Mouse (Mus musculus) G1E-ER4 (cell line): Measurements from ENCODE around the gene Eps8. TPM values are rescaled to one million over a fixed set of nuclear protein-coding genes. Genes with fewer than 3 reads are reported as not detected.

Source experiments
- GATA1 ChIP-seq: IDR thresholded peaks from one replicate; pipeline ENCODE4 v1.8.0; 2012; ENCODE audit warnings: low read length, inconsistent platforms
- polyA plus RNA-seq: library from polyadenylated mRNA; stranded (reverse); fragments of >175 nt; gene quantifications from 2 replicates; pipeline ENCODE4 v1.2.3, GENCODE M21; 2012

The Eps8 gene
- polyA plus RNA-seq, 1 experiment = not detected

- no peak for TF ChIP-seq GATA1
Measured at GRCm38 (mm10) chr6:137458136-137458535, 196.5 kb downstream of the Eps8 start.

DNA sequence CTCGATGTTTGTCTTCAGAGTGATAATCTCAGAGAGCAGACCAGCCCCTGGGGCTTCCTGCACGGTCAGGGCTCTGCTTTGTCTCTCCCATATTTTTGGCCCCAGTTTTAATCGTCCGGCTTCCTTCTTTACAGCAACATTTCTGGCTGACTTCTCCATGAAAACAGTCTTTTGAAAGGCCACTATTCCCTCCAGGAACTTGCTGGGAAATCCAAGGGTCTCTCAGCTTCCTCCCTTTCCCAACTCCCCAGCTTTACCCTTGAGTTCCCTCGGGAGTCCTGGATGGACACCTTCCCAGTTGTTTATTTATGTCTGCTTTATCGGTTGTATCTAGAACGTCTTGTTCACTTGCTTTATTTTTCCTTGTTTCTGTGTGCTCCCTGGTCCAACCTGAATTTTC lies 197.5 kb downstream of the Eps8 start:
- no peak for TF ChIP-seq GATA1

- no peak for TF ChIP-seq GATA1
Measured at GRCm38 (mm10) chr6:137456064-137456463, 198.6 kb downstream of the Eps8 start.

- no peak for TF ChIP-seq GATA1
Measured at GRCm38 (mm10) chr6:137455537-137456041, 199.1 kb downstream of the Eps8 start.

DNA sequence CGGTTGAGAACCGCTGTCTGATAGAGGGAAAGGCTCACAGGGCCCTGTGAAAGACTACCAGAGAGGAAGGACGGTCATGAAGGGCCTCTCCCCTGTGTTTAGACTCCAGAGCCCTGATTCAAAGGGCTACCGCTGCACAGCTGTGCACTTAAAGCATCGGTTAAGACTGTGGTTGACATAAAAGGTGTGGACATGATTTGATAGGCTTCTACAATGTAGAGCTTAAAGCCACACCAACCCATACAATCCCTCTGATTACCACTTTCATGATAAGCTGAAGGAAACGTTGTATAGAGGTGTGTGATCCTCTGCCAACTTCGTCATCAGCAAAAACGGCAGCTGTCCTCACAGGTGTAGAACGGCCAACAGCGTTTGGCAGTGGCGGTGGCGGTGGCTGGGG lies 211.6 kb downstream of the Eps8 start:
- TF ChIP-seq GATA1 = no peak

DNA sequence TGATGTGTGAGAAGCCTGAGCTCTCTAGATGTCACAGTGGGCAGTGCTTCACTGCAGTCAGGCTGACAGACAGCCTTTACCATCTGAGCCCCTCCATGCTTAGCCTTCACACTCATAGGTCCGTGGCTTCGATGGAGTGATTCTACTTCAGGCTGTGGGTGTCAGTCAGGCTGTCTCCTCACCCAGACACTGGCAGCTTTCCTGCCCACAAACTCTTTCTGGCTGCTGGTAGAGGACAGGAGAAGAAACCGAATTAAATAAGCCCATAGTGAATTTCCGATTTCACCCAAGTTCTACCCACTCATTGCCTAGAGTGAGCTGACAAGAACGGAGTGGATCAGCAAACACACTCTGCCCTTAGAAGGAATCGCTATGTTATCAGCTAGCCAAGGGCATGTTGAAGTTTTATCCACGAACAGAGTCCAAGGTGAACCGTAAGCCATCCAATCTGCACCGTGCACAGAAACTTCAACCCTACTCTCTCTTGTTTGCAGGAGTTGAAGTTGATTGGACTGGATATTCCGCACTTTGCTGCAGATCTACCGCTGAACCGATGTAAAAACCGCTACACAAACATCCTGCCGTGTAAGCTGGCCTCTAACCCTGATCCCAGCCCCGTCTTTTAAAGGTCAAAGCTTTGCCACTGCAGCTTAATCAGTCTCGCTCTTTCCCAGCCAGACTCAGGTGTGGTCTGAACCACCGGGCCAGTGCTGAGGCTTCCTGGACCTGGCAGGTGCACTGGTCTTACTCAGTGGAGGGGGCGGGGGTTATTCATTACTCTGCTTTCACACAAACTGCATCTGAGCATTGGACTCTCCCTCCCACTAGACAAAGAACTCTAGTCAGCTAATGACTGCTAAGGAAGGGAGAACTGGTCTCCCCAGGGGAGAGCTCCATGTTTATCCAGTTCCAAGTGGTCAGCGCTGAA lies 213.9 kb downstream of the Eps8 start:
- no peak for TF ChIP-seq GATA1

DNA sequence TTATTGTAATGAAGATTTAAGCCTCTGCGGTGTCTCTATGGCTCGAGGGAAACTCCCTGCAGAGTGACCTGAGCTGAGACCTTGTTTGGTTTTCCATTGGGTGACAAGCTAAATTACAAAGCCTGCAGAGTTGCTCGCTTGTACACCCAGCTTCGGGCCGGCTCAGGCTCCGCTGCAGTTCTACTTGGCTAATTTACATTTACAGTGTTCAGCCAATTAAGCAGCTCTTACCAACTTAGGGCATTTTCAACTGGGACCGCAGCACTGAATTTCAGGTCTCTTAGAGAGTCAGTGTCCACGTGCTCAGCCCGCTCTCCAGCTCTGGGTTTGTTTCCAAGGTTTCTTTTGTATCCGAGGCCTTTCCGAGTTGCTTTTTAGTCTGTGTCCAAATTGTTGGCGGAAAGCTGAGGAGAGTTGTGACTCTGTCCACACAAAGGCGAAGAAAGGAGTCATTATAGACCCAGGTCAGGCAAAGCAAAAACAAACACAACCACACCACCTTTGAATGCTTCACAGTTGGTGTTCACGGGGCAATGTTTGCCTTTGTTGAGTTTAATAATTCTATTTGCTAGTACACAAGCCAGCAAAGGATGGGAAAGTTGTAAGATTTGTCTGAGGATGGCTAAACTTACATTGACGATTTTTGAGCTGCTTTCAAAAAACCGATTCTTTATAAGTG lies 216.6 kb downstream of the Eps8 start:
- no peak for TF ChIP-seq GATA1

- TF ChIP-seq GATA1 = no peak
Measured at GRCm38 (mm10) chr6:137437486-137437885, 217.2 kb downstream of the Eps8 start.

- no peak for TF ChIP-seq GATA1
Measured at GRCm38 (mm10) chr6:137433521-137434137, 221.0 kb downstream of the Eps8 start.

Other genes with a start within 250 kb of the Eps8 start
- gene Strap, start 80.2 kb upstream of the Eps8 start, polyA plus RNA-seq = 32.1 and 44.5 TPM in 2 replicates
- gene Dera, start 99.7 kb upstream of the Eps8 start, polyA plus RNA-seq = 28.9 and 33.3 TPM in 2 replicates